In the genomic region with DNA sequence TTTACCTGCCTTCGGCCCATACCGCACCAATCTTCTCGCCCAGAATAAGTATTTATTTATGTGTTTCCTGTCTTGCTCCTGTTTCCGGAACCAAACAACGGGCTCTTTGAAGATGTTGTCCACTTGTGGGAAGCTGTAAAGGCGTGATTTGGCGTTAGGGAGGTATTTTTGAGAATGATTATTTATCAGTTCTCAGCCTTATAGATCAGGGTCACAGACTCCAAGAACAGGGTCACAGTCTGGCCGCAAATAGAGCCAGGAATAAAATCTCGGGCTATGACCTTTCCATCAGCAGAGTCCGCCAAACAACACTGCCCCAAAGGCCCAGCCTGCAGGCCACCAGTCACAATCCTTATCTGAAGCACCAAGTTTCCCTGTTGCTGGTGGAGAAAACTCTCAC, we compare ENCODE assay signal across 9 mouse cellular contexts. TPM values are rescaled to one million over a fixed set of nuclear protein-coding genes. Genes with fewer than 3 reads are reported as not detected.
DNase-seq lines count a peak whose midpoint lies in the region; ATAC-seq and TF ChIP-seq lines count a peak whose summit lies in the region.
"Had no signal": no experiment of that assay in that cellular context is flagged by ENCODE, and none has a peak within 500 bp of the region (broad histone marks: within the 10 kb centered on the region; RNA-seq: fewer than 3 reads in every experiment).

A gene (plus strand): TSS at position 301 of the 400 bp plus-strand sequence.

- H3K27ac ChIP-seq in heart, embryonic 11.5 days (ENCODE audit: low read depth, low read length), result no peak within 1 kb of the TSS
- no peak within 1 kb of the TSS for H3K27ac ChIP-seq in testis, adult 2 months (ENCODE audit: control insufficient read depth, insufficient read depth, low read depth, low read length)
- no peak within 1 kb of the TSS for H3K27ac ChIP-seq in limb, embryonic 13.5 days

- H3K4me1 ChIP-seq in heart, embryonic 11.5 days (ENCODE audit: control insufficient read depth, insufficient read depth, low read length), result peaks cover 8% of the 10 kb centered on the region; the same call in 1 of the 2 replicates
- H3K4me1 ChIP-seq in testis, adult 2 months (ENCODE audit: control insufficient read depth, insufficient read depth, low read length), result peaks cover 10% of the 10 kb centered on the region
- H3K4me1 ChIP-seq in limb, embryonic 13.5 days, result peaks cover 13% of the 10 kb centered on the region

- intact Hi-C loops in heart, postnatal 25 days (cut with DNase I), result no loop called here

- H3K9ac ChIP-seq in heart, embryonic 11.5 days (ENCODE audit: low read depth, low read length), result no peak within 1 kb of the TSS
- peak within 1 kb of the TSS; percentile 51; the same call in 1 of the 2 replicates for H3K9ac ChIP-seq in limb, embryonic 13.5 days

- no peaks in the 10 kb centered on the region for H3K36me3 ChIP-seq in heart, embryonic 11.5 days (ENCODE audit: control insufficient read depth, insufficient read depth, low read length)
- H3K36me3 ChIP-seq in testis, adult 2 months (ENCODE audit: control insufficient read depth, insufficient read depth, low read length), result no peaks in the 10 kb centered on the region
- no peaks in the 10 kb centered on the region for H3K36me3 ChIP-seq in limb, embryonic 13.5 days

- H3K4me2 ChIP-seq in heart, embryonic 11.5 days, result peak within 1 kb of the TSS; percentile 90
- H3K4me2 ChIP-seq in limb, embryonic 13.5 days (replicated peaks), result peak within 1 kb of the TSS; percentile 88

- 56% methylated on average over 10 of the region's 10 CpGs for WGBS in heart, embryonic 11.5 days (ENCODE audit: insufficient replicate concordance)
- 64% methylated on average over 10 of the region's 10 CpGs for WGBS in limb, embryonic 13.5 days

- H3K27me3 ChIP-seq in heart, embryonic 11.5 days (ENCODE audit: control insufficient read depth, insufficient read depth, low read length), result peaks cover 62% of the 10 kb centered on the region
- H3K27me3 ChIP-seq in testis, adult 2 months (ENCODE audit: control insufficient read depth, insufficient read depth, low read length), result no peaks in the 10 kb centered on the region
- peaks cover 73% of the 10 kb centered on the region for H3K27me3 ChIP-seq in limb, embryonic 13.5 days

- peak within 1 kb of the TSS; percentile 49 for H3K4me3 ChIP-seq in heart, embryonic 11.5 days (ENCODE audit: low read depth, low read length)
- H3K4me3 ChIP-seq in testis, adult 2 months (ENCODE audit: control insufficient read depth, low read depth, low read length), result peak within 1 kb of the TSS; percentile 6; the same call in 1 of the 2 replicates
- peak within 1 kb of the TSS; percentile 47 for H3K4me3 ChIP-seq in limb, embryonic 13.5 days

- H3K9me3 ChIP-seq in heart, embryonic 11.5 days (replicated peaks; ENCODE audit: control insufficient read depth, low read length), result no peaks in the 10 kb centered on the region
- H3K9me3 ChIP-seq in limb, embryonic 13.5 days, result no peaks in the 10 kb centered on the region

- no peak for TF ChIP-seq POLR2A in testis, adult 2 months (IDR thresholded peaks at IDR 0.05; ENCODE audit: control insufficient read depth, low read depth, low read length)

- no peak for DNase-seq in heart, postnatal 25 days (ENCODE audit: low spot score)
- no peak for DNase-seq in testis, postnatal 10 days (ENCODE audit: low spot score)
- DNase-seq in urinary bladder, postnatal 36 days (ENCODE audit: low spot score in 2 of 2), result no peak
- no peak for DNase-seq in MN1 (ENCODE audit: low spot score)
- no peak for DNase-seq in left cerebral cortex, adult 8-10 months (ENCODE audit: low spot score in 2 of 2)

- no peak for TF ChIP-seq CTCF in testis, adult 2 months (IDR thresholded peaks at IDR 0.05; ENCODE audit: control insufficient read depth, insufficient read depth, insufficient replicate concordance, low read depth, low read length)

- no peak for ATAC-seq in heart, embryonic 11.5 days (replicated peaks; ENCODE audit: insufficient number of reproducible peaks, low FRiP score, low TSS enrichment)
- ATAC-seq in limb, embryonic 13.5 days (ENCODE audit: low FRiP score, low read depth), result no peak
- ATAC-seq: CD4-positive, CD25-positive, alpha-beta regulatory T cell, adult 4 months had no signal

RNA-seq across cellular contexts. Expression of the gene that starts here (rescaled TPM):
- polyA plus RNA-seq in heart, embryonic 11.5 days (2014; fragmentation: Nextera tagmentation; extraction: Ambion mirVana), result not detected in 2 replicates
- total RNA-seq in heart, postnatal 25 days (2021), result under 1 TPM; 0.05 to 0.08 TPM
- polyA plus RNA-seq in testis, adult 2 months (2012; rRNA removed), result 0.02 and 0.05 TPM in 2 replicates
- polyA plus RNA-seq in limb, embryonic 13.5 days (2015; fragmentation: Nextera tagmentation; extraction: Ambion mirVana), result 0.03 and 0.04 TPM in 2 replicates
- total RNA-seq in left cerebral cortex, adult 8-10 months (2022), result under 1 TPM; 0.11 to 0.27 (median 0.20) TPM
- polyA plus RNA-seq: CD4-positive, CD25-positive, alpha-beta regulatory T cell, adult 4 months had no signal
